Mouse (Mus musculus): Measurements from ENCODE around the gene Ankrd39.

GRCm38 (mm10) chr1:36563197-36563596 is 16.0 kb upstream of the Ankrd39 start:
- TF ChIP-seq CTCF (IDR thresholded peaks at IDR 0.05; ENCODE audit: extremely low read depth, insufficient read length, insufficient replicate concordance, low read depth, low read length) = no peak
- no peak for TF ChIP-seq POLR2A (IDR thresholded peaks at IDR 0.05; ENCODE audit: low read depth, low read length)

Measured in small intestine, adult 2 months (tissue).